Mouse (Mus musculus) heart, embryonic 16.5 days (tissue): Measurements from ENCODE around the gene Ppm1h. TPM values are rescaled to one million over a fixed set of nuclear protein-coding genes. Genes with fewer than 3 reads are reported as not detected.

Experiments
- ATAC-seq: fragments of 200-750 bp; cut with Nextera tagmentation; replicated peaks from 2 replicates; pipeline ENCODE4 v1.8.0; 2017; ENCODE audit warnings: moderate number of reproducible peaks; ENCODE audit not compliant: insufficient read depth, low FRiP score; ENCODE audit errors: extremely low read depth
- H3K27ac ChIP-seq: fragments of 300-500 bp; sonication (generic); 2 replicates; pipeline ENCODE4 v1.5.1; 2014; ENCODE audit warnings: mild to moderate bottlenecking, low read length, control low read depth, moderate library complexity
- H3K27me3 ChIP-seq: fragments of 300-500 bp; sonication (generic); 2 replicates; pipeline ENCODE4 v1.6.1; 2014; ENCODE audit warnings: low read length, mixed read lengths; ENCODE audit not compliant: control insufficient read depth, insufficient read depth
- H3K36me3 ChIP-seq: fragments of 300-500 bp; sonication (generic); 2 replicates; pipeline ENCODE4 v1.6.1; 2014; ENCODE audit not compliant: control insufficient read depth, insufficient read depth
- H3K4me1 ChIP-seq: fragments of 300-500 bp; sonication (generic); 2 replicates; pipeline ENCODE4 v1.6.1; 2014; ENCODE audit warnings: low read length, mixed read lengths; ENCODE audit not compliant: control insufficient read depth, insufficient read depth
- H3K4me2 ChIP-seq: fragments of 300-500 bp; sonication (generic); 2 replicates; pipeline ENCODE4 v1.6.1; 2014; ENCODE audit warnings: low read depth, mild to moderate bottlenecking, control low read depth, low read length
- H3K4me3 ChIP-seq: fragments of 300-500 bp; sonication (generic); 2 replicates; pipeline ENCODE4 v1.5.1; 2014; ENCODE audit warnings: mild to moderate bottlenecking, control low read depth, low read length
- H3K9ac ChIP-seq: fragments of 300-500 bp; sonication (generic); 2 replicates; pipeline ENCODE4 v1.6.1; 2014; ENCODE audit warnings: low read length, control low read depth
- H3K9me3 ChIP-seq: fragments of 300-500 bp; sonication (generic); replicated peaks from 2 replicates; pipeline ENCODE4 v1.6.1; 2016; ENCODE audit warnings: low read length; ENCODE audit not compliant: control insufficient read depth
- WGBS: fragments of 180-500 bp; shearing (Covaris S2); extraction: QIAGEN DNeasy Blood & Tissue Kit; methylation state at CpG from one replicate; pipeline ENCODE4 v1.1.7; 2014; 5-methylcytosine and 5-hydroxymethylcytosine counted together
- polyA plus RNA-seq: library from polyadenylated mRNA; unstranded; fragments of >200 nt; fragmentation: Nextera tagmentation; extraction: Ambion mirVana; gene quantifications from 2 replicates; pipeline ENCODE4 v1.2.1, GENCODE M21; 2015

The Ppm1h gene
- polyA plus RNA-seq, 1 experiment from 2014 or later, result 9.4 TPM

- WGBS, result 81% methylated on average over 4 of the region's 4 CpGs
- H3K27me3 ChIP-seq, result no peaks in the 10 kb centered on the region
Observed at GRCm38 (mm10) chr10:122672044-122672443, 6.5 kb upstream of the Ppm1h start.

GRCm38 (mm10) chr10:122679437-122680045 is 979 bp downstream of the Ppm1h start:
- H3K4me2 ChIP-seq, result peak overlapping the region; percentile 100
- 2% methylated on average over 33 of the region's 33 CpGs for WGBS
- H3K36me3 ChIP-seq, result no peaks in the 10 kb centered on the region
- peak; percentile 70 for ATAC-seq
- H3K27ac ChIP-seq, result peak overlapping the region; percentile 79; the same call in 1 of the 2 replicates
- H3K27me3 ChIP-seq, result 0 out of 2 replicates have a peak, but pooled peaks cover 4% of the 10 kb centered on the region
- peak overlapping the region; percentile 94 for H3K4me3 ChIP-seq
- no peaks in the 10 kb centered on the region for H3K9me3 ChIP-seq
- peaks cover 6% of the 10 kb centered on the region; the same call in 1 of the 2 replicates for H3K4me1 ChIP-seq
- peak overlapping the region; percentile 90 for H3K9ac ChIP-seq

More at GRCm38 (mm10) chr10:122672044-122672443, 6.5 kb upstream of the Ppm1h start:
- H3K9ac ChIP-seq, result no peak overlapping the region
- no peaks in the 10 kb centered on the region for H3K9me3 ChIP-seq
- no peak overlapping the region for H3K27ac ChIP-seq
- H3K36me3 ChIP-seq, result no peaks in the 10 kb centered on the region
- H3K4me3 ChIP-seq, result no peak overlapping the region
- no peaks in the 10 kb centered on the region for H3K4me1 ChIP-seq
- ATAC-seq, result no peak
- no peak overlapping the region for H3K4me2 ChIP-seq

- H3K27me3 ChIP-seq, result 0 out of 2 replicates have a peak, but pooled peaks cover 4% of the 10 kb centered on the region
- 8% methylated on average over 19 of the region's 19 CpGs for WGBS
- peaks cover 6% of the 10 kb centered on the region; the same call in 1 of the 2 replicates for H3K4me1 ChIP-seq
- no peaks in the 10 kb centered on the region for H3K9me3 ChIP-seq
- H3K4me3 ChIP-seq, result peak overlapping the region; percentile 94
- H3K9ac ChIP-seq, result peak overlapping the region; percentile 90
- no peak for ATAC-seq
- H3K36me3 ChIP-seq, result no peaks in the 10 kb centered on the region
- H3K4me2 ChIP-seq, result peak overlapping the region; percentile 100
- 0 out of 2 replicates have a peak overlapping the region, but pooled peaks have one; percentile 28 for H3K27ac ChIP-seq
Observed at GRCm38 (mm10) chr10:122680387-122681084, 2.0 kb downstream of the Ppm1h start.

GRCm38 (mm10) chr10:122681085-122681408 is 2.5 kb downstream of the Ppm1h start:
- 0 out of 2 replicates have a peak, but pooled peaks cover 4% of the 10 kb centered on the region for H3K27me3 ChIP-seq
- H3K9me3 ChIP-seq, result no peaks in the 10 kb centered on the region
- no peak overlapping the region for H3K4me3 ChIP-seq
- H3K9ac ChIP-seq, result no peak overlapping the region
- peaks cover 6% of the 10 kb centered on the region; the same call in 1 of the 2 replicates for H3K4me1 ChIP-seq
- no peak for ATAC-seq
- WGBS, result 60% methylated on average over 4 of the region's 4 CpGs
- H3K4me2 ChIP-seq, result no peak overlapping the region
- no peaks in the 10 kb centered on the region for H3K36me3 ChIP-seq
- H3K27ac ChIP-seq, result no peak overlapping the region

- peaks cover 6% of the 10 kb centered on the region; the same call in 1 of the 2 replicates for H3K4me1 ChIP-seq
- H3K9ac ChIP-seq, result no peak overlapping the region
- H3K4me3 ChIP-seq, result no peak overlapping the region
- no peak for ATAC-seq
- H3K4me2 ChIP-seq, result no peak overlapping the region
- no peaks in the 10 kb centered on the region for H3K36me3 ChIP-seq
- no peaks in the 10 kb centered on the region for H3K9me3 ChIP-seq
- WGBS, result 68% methylated on average over 5 of the region's 5 CpGs
- no peaks in the 10 kb centered on the region for H3K27me3 ChIP-seq
- no peak overlapping the region for H3K27ac ChIP-seq
Observed at GRCm38 (mm10) chr10:122683819-122684330, 5.3 kb downstream of the Ppm1h start.

- H3K4me1 ChIP-seq, result peaks cover 4% of the 10 kb centered on the region; the same call in 1 of the 2 replicates
- no peak overlapping the region for H3K4me3 ChIP-seq
- no peaks in the 10 kb centered on the region for H3K36me3 ChIP-seq
- H3K9ac ChIP-seq, result no peak overlapping the region
- no peak for ATAC-seq
- H3K27me3 ChIP-seq, result no peaks in the 10 kb centered on the region
- no peaks in the 10 kb centered on the region for H3K9me3 ChIP-seq
- no peak overlapping the region for H3K4me2 ChIP-seq
- H3K27ac ChIP-seq, result no peak overlapping the region
- 62% methylated on average over 1 of the region's 1 CpGs for WGBS
Observed at GRCm38 (mm10) chr10:122685297-122685696, 6.7 kb downstream of the Ppm1h start.

- WGBS, result 89% methylated on average over 19 of the region's 19 CpGs
- no peak for ATAC-seq
- no peak overlapping the region for H3K4me2 ChIP-seq
- no peak overlapping the region for H3K27ac ChIP-seq
- no peaks in the 10 kb centered on the region for H3K36me3 ChIP-seq
- no peaks in the 10 kb centered on the region for H3K9me3 ChIP-seq
- no peaks in the 10 kb centered on the region for H3K27me3 ChIP-seq
- no peak overlapping the region for H3K9ac ChIP-seq
- H3K4me3 ChIP-seq, result no peak overlapping the region
- H3K4me1 ChIP-seq, result no peaks in the 10 kb centered on the region
Observed at GRCm38 (mm10) chr10:122685836-122686531, 7.4 kb downstream of the Ppm1h start.

GRCm38 (mm10) chr10:122690698-122691097 is 12.1 kb downstream of the Ppm1h start:
- Histone ChIP-seq H3K4me3 (no peak overlapping the region), H3K36me3 (no peaks in the 10 kb centered on the region), H3K27me3 (no peaks in the 10 kb centered on the region), H3K27ac (no peak overlapping the region), H3K4me2 (no peak overlapping the region), H3K9me3 (no peaks in the 10 kb centered on the region), H3K9ac (no peak overlapping the region), H3K4me1 (no peaks in the 10 kb centered on the region)
- 76% methylated on average over 6 of the region's 6 CpGs for WGBS
- ATAC-seq, result no peak
